Mouse (Mus musculus): ENCODE results near the gene Psmb10. TPM values are rescaled to one million over a fixed set of nuclear protein-coding genes. Genes with fewer than 3 reads are reported as not detected.

Gene Psmb10
- polyA plus RNA-seq (2012; rRNA removed): 70.5 and 78.9 TPM in 2 replicates

DNA sequence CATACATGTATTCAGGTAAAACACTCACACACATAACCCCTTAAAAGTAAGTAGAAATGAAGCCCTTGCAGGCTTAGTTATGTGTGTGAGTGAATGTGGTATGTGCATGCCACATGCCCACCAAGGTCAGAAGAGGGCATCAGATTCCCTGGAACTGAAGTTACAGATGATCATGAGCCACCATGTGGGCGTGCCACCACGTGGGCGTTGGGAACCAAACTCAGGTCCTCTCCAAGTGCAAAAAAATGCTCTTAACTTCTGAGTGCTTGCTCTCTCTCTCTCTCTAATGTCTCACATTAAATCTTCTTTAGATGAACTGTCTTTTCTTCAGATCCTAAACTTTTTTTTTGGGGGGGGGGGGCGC is at the start of gene Psmb10:
Gene Psmb10 (minus strand): TSS at position 139 of the 364 bp plus-strand sequence.

DNA sequence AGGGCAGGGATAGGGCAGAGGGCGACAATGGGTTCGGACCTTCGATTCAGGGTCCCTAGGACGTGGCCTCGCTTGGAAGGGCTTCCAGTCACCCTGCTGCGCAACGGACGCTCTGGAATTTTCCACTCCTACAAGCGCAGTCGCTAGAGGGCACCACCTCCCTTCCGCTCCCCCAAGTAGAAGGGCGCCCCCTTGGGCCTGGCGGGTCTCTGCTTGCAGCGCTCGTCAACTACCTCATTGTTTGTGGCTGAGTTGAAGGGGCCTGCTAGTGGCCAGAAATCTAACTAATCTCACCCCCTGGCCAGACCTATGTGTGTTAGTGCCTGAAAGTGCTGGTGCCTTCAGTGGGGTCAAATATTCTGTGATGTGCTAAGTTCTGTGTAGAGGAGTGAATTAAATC is 41.1 kb upstream of the Psmb10 start, which contains the start of gene Dpep3:
Gene Dpep3 (minus strand): TSS at position 105 of the 400 bp plus-strand sequence.

DNA sequence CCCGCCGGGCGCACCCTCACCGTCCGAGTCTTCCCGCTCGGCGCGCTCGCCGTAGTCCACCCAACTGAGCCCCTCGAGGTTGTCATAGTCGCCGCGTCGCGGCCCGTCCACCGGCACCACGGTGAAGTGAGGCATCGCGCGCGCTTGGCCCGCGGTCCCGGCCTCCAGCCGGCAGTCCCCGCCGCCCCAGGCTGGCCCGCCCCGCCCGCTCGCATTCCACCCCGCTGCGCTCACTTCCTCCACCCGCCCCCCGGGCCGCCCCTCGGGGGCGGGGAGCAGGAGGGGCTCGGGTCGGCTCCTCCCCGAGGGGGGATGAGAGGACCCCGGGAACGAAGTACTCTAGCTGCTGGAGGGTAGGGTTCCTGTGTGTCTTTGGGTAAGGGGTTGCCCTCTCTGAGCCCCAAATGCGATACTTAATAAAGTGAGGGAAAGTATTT is 27.7 kb upstream of the Psmb10 start, which contains the start of gene Slc12a4:
Gene Slc12a4 (minus strand): TSS at position 193 of the 437 bp plus-strand sequence.

DNA sequence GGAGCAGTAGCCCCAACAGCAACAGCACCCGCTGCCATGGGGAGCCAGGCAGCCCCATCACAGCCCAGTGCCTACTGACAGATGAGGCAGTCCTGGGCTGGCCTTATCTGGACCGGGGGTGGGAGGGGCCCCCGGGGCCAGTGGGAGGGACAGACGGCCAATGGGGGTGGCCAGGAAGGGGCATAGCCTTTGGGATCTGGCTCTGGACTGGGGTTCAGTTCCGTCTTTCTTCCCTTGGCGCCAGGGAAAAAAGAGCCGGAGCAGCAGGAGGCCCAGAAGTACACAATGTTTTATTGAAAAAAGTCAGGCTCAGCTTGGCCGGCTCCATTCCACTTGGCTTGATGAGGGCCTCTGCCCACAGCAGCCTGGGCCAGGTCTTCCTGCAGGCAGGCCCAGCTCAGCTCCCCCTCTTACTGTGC is 5.1 kb upstream of the Psmb10 start, which contains the start of gene Lcat:
Gene Lcat (minus strand): TSS at position 62 of the 419 bp plus-strand sequence.

DNA sequence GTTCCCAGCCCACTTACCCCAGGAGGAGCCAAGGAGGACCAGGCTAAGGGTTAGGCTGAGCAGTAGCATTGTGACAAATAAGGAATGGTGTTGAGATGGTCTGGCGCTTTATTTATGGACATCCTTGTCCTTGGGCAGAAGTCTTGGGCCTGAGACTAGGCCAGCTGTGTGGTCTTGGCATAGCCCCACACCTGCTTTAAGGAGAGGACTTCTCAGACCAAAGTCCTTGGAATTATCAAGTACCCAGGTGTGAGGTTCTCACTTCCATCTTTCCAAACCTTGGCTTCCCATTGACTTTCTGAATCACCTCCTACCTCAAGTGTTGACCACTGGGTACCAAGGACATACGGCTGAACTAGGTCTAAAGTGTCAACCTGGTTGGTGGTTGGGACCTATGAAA is 4.5 kb downstream of the Psmb10 start, which contains the start of gene Ctrl:
Gene Ctrl (minus strand): TSS at position 101 of the 400 bp plus-strand sequence.

DNA sequence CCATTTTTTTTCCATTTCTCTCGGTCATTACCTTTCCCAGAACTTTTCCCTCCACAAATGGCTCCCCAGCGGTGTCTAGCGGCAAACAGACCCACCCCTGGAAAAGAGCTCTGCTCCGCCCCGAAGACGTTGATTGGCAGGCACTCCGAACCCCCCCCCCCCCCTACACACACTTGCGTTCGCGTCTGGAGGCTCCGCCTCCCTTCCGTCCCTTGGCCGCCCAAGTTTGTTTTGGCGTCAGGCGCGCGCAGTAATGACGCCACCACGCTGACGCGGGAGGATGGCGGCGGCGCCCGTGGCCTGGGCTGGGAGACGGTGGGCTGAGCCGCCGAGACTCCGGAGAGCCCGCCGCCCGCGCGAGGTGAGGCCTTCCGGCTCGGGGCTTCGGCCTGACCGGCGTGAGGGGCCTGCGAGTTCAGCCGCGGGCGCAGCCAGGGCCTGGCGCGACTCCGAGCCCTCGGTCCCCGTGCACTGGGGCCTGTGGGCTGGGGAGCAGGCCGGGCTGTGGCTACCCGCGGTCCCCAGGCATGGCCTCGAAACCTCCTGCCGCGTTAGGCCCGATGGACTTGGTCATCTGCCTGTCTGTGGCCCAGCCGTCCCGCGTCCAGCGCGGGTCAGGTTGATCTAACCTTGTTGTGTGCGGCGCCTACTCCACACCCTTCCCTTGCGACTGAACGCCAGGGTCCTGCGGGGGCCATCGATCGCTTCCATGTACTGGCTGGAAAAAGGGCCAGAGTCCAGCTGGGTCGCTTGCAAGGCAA is 37.9 kb downstream of the Psmb10 start, which contains the start of gene Pskh1:
Gene Pskh1 (plus strand): TSS at position 262 of the 761 bp plus-strand sequence.

DNA sequence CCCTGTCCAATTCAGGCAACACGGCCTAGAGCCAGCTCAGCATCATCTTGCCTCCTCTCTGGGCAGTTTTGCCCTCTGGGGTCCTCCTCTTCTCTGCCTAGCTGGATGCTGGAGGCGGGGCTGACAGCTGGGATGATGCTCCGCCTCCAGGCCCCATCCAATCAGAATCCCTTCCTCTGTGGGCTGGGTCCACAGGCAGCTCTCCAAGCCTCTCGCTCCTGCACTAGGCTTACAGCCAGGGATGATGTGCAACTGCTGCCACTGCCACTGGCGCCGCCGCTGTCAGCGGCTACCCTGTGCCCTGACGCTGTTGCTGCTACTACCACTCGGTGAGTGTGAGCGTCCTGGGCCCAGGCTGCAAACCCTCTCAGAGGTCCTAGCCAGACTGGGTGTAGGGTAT is 44.9 kb downstream of the Psmb10 start, which contains the start of gene Nrn1l:
Gene Nrn1l (plus strand): TSS at position 229 of the 400 bp plus-strand sequence.

Other genes with a start within 250 kb of the Psmb10 start
- 53.7 and 57.3 TPM in 2 replicates for gene Acd, start 237.3 kb downstream of the Psmb10 start, polyA plus RNA-seq (2012; rRNA removed)
- gene Pard6a, start 237.3 kb downstream of the Psmb10 start, polyA plus RNA-seq (2012; rRNA removed): 50.9 and 51.0 TPM in 2 replicates
- gene 4933405L10Rik, start 230.8 kb downstream of the Psmb10 start, polyA plus RNA-seq (2012; rRNA removed): 0.12 and 0.31 TPM in 2 replicates
- gene Enkd1, start 230.2 kb downstream of the Psmb10 start, polyA plus RNA-seq (2012; rRNA removed): 22.4 and 25.1 TPM in 2 replicates
- gene Gfod2, start 179.8 kb downstream of the Psmb10 start, polyA plus RNA-seq (2012; rRNA removed): 51.6 and 57.3 TPM in 2 replicates
- 28.2 and 30.4 TPM in 2 replicates for gene Ranbp10, start 111.1 kb downstream of the Psmb10 start, polyA plus RNA-seq (2012; rRNA removed)
- gene Tsnaxip1, start 110.7 kb downstream of the Psmb10 start, polyA plus RNA-seq (2012; rRNA removed): 0.36 and 0.80 TPM in 2 replicates
- gene Cenpt, start 85.2 kb downstream of the Psmb10 start, polyA plus RNA-seq (2012; rRNA removed): 81.1 and 83.5 TPM in 2 replicates
- gene Thap11, start 83.3 kb downstream of the Psmb10 start, polyA plus RNA-seq (2012; rRNA removed): 59.8 and 61.2 TPM in 2 replicates
- gene Nutf2, start 77.9 kb downstream of the Psmb10 start, polyA plus RNA-seq (2012; rRNA removed): 148 and 151 TPM in 2 replicates
- 62.0 and 67.9 TPM in 2 replicates for gene Edc4, start 57.6 kb downstream of the Psmb10 start, polyA plus RNA-seq (2012; rRNA removed)
- gene Nrn1l, start 44.9 kb downstream of the Psmb10 start, polyA plus RNA-seq (2012; rRNA removed): 1.1 and 1.2 TPM in 2 replicates
- gene Pskh1, start 38.0 kb downstream of the Psmb10 start, polyA plus RNA-seq (2012; rRNA removed): 14.1 and 14.4 TPM in 2 replicates
- gene Ctrl, start 4.6 kb downstream of the Psmb10 start, polyA plus RNA-seq (2012; rRNA removed): 8.4 and 9.0 TPM in 2 replicates
- gene Lcat, start 4.9 kb upstream of the Psmb10 start, polyA plus RNA-seq (2012; rRNA removed): 4.7 and 6.6 TPM in 2 replicates
- 18.2 and 18.9 TPM in 2 replicates for gene Slc12a4, start 27.7 kb upstream of the Psmb10 start, polyA plus RNA-seq (2012; rRNA removed)
- gene Dpep3, start 41.0 kb upstream of the Psmb10 start, polyA plus RNA-seq (2012; rRNA removed): not detected in 2 replicates
- gene Dus2, start 52.9 kb upstream of the Psmb10 start, polyA plus RNA-seq (2012; rRNA removed): 29.5 and 29.7 TPM in 2 replicates
- gene Dpep2nb, start 67.5 kb upstream of the Psmb10 start, polyA plus RNA-seq (2012; rRNA removed): not detected in 2 replicates
- gene Ddx28, start 73.4 kb upstream of the Psmb10 start, polyA plus RNA-seq (2012; rRNA removed): 13.8 and 13.9 TPM in 2 replicates
- gene Nfatc3, start 120.4 kb upstream of the Psmb10 start, polyA plus RNA-seq (2012; rRNA removed): 7.8 and 8.4 TPM in 2 replicates
- gene Esrp2, start 198.5 kb upstream of the Psmb10 start, polyA plus RNA-seq (2012; rRNA removed): 0.13 and 0.41 TPM in 2 replicates
- 16.0 and 16.2 TPM in 2 replicates for gene Pla2g15, start 212.0 kb upstream of the Psmb10 start, polyA plus RNA-seq (2012; rRNA removed)
- gene Slc7a6, start 230.4 kb upstream of the Psmb10 start, polyA plus RNA-seq (2012; rRNA removed): 45.3 and 46.0 TPM in 2 replicates